Mouse (Mus musculus): ENCODE results near the gene Tmeff2.
A peak's percentile ranks its signal among the peaks of the same experiment; 100 is the strongest.
"Not testable (repeated sequence)": the region's sequence is repeated elsewhere in the genome, so short reads cannot be mapped to it uniquely, and the experiment has no call there.

Tmeff2 gene

DNA sequence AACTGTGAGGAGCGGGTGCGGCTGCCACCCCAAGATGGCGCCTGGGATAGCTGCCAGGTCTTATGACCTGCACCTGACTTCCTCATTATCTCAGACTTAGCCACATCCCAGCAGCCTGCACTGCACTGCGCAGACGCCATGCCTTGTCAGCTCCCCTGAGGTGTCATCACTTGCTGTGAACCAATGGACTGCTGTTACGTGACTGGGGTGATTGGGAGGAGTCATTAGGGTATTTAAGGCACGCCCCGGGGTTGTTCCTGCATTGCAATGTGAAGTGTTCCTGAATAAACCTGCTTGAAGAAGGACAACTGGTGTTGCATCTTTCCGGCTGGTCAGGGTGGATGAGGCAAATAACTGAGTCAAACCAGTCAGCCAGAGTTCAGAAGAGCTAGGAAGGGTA, at the start of gene Tmeff2:
Gene Tmeff2, plus strand, starts transcription at position 262 of the 400 bp plus-strand sequence.
- DNase-seq, result not testable (repeated sequence)

DNA sequence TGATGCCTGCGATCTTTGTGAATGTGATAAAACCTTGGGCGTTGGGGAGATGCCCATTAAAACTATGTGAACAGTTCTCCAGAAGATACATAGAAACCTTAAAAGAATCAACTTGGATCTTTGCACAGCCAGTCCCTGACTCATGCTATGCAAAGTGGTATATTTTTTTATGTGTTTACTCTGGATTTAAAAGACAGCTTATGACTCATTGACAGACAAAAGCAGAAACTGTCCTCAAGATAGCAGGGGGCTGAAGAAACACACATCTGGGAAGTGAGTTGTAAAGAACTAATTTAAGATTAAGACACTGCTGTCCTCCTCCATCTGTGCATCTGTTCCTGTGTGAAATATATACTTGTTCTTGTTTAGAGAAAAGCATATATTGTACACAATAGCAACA, 38.9 kb upstream of the Tmeff2 start:
- DNase-seq, result no peak

DNA sequence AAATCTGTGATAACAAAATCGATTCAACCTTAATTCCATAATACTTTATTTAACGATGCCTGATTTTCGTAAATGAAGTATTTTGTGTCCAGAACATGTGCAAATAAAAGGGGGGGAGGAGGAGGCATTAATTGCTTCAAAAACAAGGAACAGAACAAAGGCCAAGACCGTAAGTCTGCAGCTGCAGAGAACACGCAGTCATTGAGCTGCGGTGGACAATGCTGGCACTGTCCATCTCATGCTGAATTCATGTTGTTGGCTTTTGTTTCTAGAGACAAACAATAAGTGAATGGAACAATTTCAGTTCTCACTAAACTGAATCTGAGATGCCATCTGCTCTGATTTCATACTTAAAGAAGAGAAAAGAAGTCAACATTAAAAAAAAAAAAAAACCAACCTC, 2.8 kb upstream of the Tmeff2 start:
- no peak for DNase-seq

DNA sequence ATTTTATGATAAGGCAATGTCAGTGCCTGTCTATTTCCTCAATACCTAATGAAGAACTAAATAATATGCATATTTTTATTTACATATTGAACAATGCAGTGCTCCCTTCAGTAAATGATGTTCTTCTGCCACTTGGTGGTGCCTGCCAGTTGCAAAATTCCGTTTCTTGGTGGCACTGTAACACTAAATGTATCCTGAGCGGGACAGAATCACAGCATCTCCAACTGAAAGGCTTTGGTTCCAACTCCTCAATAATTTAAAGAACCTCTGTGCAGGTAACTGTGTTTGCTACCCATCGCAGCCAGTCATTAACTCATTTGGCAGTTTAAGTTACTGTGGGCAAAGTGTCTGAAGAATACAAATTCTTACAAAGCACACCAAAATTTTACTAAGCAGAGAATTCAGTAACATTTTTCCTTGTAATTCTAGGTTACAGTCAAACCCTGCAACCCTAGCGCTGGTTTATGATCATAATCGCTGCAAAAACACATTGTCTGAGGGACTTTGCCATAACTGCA, 24.4 kb downstream of the Tmeff2 start:
- peak; percentile 61 to 70 for DNase-seq

DNA sequence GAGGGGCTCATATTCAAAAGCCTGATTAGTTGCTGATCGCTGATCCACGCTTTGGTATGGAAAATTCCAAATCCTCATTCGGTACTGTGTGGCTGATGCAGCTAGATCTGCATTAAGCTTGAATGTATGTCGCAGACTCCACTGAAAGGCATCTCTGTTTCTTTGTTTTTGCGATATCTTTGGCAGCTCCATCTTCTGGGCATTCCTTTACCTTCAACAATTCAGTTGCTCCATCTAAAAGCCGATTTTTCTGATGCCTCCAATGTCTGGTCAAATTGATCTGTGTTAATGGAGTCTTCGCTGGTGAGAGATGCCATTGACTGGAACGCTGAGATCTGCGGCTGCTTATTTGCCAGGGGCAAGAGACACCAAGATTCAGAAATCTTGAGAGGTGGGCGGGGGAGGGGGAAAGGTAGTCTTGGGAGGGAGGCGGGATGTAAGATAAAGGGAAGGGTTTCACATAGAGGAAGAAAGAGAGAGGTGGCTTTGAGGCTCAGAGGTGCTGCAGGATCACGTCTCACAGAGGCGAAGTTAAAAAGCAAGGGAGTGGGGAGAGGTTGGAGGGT, 25.0 kb downstream of the Tmeff2 start:
- peak; percentile 34 to 57 for DNase-seq

- DNase-seq, result peak in 1 of 2 experiments; percentile 55
Observed at GRCm38 (mm10) chr1:50926374-50927060, 26.1 kb downstream of the Tmeff2 start.

DNA sequence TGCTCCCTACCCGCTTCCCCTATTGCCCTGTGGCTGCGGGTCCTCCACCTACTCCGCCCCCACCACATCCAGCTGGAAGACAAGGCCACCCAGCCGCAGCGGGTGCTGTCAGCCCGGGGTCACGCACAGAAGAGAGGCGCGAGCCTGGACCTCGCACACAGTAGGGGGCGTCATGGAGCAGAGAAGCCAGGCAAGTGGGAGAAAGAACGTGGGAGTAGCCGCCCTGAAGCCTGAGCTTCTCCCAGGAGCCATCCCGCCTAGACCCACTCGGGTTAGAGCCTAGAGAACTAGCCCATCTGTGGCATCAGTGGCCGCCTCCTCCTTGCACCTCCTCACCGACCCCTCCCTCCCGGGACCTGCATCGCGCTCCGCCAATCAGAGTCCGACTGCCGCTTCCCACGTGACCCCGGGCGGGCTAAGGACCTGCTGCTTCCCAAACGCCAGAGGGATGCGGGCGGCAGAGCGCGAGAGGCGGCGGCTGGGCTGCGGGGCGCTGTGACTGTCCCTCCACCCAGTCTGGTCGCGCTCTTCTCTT, 26.7 kb downstream of the Tmeff2 start:
- DNase-seq, result peak; percentile 98 to 100

DNA sequence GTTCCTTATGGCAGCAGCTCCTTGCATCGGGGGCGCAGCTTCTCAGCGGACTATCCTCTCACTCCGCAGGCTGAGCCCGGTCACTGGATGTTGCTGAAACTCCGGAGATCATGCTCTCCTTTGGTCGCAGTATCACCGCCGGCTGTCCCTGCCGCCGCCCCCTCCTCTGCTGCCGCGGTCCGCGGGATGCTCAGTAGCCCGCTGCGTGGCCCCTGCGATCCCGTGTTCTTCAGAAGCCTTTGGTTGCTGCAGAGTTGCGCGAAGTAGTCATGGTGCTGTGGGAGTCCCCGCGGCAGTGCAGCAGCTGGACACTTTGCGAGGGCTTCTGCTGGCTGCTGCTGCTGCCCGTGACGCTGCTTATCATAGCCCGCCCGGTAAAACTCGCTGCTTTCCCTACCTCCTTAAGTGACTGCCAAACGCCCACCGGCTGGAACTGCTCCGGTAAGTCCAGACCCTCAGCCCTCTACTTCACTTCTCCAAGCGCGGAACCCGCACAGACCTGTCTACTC, 27.3 kb downstream of the Tmeff2 start:
- DNase-seq, result peak in 1 of 2 experiments; percentile 42

- DNase-seq, result peak; percentile 14 to 21
Observed at GRCm38 (mm10) chr1:50928776-50929175, 28.3 kb downstream of the Tmeff2 start.

GRCm38 (mm10) chr1:50935076-50935475, 34.6 kb downstream of the Tmeff2 start:
- no peak for DNase-seq

- no peak for DNase-seq
Observed at GRCm38 (mm10) chr1:50935484-50935883, 35.0 kb downstream of the Tmeff2 start.

DNA sequence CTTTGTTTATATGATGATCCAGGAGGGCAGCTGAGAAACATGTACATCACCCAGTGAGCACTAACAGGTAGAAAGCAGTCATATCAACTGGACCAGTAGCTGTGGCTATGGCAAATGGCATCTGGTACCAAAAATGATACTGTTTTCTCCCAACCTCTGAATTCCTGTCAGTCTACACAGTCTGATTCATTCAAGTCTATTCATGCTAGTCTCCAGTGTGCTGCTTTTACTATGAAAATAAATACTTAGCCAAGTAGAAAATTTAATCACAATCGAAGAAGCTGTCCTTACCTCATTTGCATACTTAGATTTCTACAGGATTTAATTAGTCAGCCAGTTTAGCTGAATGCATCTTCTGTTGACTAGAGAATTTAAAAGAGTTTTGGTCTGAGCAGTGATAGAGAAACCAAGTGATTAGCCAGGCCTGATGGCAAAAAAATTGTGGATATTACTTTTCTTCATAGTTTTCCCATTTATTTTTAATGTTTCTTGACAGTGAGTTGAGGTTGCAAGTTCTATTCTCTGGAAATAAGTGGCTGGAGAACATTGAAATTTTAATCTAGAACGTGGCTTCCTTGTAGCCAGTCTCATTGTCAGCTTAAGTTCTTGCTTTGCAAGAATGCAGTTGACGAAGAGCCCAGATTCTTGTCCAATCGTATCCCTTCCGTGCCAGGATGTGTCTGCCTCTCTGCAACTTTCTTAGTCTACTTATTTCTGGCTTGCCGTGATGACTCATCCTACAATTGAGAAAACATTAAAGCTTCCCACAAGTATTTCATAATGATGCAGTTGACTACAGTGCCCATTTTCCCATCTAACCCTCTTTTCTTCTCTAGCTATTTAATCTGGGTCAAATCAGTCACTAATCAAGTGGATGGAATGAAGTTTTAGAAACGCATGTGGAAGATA, 39.9 kb downstream of the Tmeff2 start:
- no peak for DNase-seq

- DNase-seq, result no peak
Observed at GRCm38 (mm10) chr1:50948575-50948974, 48.1 kb downstream of the Tmeff2 start.

GRCm38 (mm10) chr1:50958844-50959243, 58.4 kb downstream of the Tmeff2 start:
- DNase-seq, result peak; percentile 53 to 54

DNA sequence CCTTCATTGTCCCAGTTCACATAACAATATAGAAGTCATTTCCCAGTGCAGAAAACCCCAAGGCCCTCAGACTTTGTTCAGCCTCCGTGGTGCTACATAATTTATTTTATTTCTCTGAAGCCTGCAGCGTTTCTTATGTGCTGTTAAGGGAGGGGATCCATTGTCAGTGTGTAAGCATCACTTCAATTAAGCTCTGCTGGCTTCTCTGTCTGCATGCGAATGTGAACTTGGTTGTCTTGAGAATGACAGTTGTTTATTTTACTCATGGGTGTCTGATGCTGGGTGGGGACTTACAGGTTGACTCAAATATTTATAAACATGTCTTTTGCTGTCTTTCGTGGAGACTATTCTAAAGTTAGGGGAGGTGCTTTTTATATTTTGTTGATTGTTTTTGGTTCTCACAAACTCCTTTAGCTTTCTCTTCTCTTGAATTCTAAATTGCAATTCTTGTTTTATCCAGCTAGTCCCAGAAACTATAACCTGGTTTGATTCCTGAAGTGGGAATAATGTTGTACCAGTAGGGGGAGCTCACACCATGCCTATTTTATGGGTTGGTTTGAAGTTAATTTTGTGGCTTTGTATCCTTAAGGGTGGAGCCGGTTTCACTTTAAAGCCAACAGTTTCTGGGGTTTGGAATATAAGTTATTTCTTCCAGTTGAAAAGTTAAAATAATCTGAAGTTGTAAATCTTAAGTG, 61.7 kb downstream of the Tmeff2 start:
- DNase-seq, result peak; percentile 70 to 77

DNA sequence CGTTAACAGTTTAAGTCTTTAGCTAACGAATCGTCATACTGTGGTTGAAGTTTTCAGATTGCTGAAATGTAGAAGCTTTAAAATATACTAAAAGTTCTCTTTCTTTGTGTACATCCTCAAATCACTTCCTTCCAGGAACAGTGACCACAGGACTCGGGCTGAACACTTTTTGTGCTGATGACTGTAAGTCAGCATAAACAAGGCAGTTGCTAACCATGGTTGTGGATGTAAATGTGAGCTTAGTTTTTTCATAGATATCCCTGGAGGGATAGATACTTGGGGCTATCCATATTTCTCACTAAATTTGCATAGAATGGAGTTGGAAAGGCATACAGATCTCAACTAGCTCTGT, 62.2 kb downstream of the Tmeff2 start:
- no peak for DNase-seq

- no peak for DNase-seq
Observed at GRCm38 (mm10) chr1:50969685-50970084, 69.2 kb downstream of the Tmeff2 start.

DNA sequence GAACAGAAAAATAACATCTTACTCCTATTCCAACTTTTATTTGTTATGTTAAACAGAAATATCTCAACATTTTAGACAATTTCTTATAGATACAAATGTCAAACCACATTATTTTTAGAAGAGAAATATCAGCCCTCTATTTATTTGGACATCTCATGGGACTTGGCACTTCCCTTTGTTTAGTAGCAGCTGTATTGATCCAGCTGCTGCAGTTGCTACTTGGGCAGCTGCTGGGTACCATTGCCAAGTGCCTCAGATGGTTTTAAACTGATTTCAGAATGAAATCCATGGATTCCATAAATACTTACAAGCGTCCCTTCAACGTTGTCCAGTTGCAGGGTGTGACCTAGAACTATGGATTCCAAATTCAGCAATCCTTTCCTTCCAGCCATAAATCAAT, 70.4 kb downstream of the Tmeff2 start:
- DNase-seq, result no peak

- DNase-seq, result no peak
Observed at GRCm38 (mm10) chr1:50972509-50973436, 72.3 kb downstream of the Tmeff2 start.

- DNase-seq, result peak; percentile 46 to 52
Observed at GRCm38 (mm10) chr1:50979358-50980081, 79.1 kb downstream of the Tmeff2 start.
